Mouse (Mus musculus): Measurements from ENCODE around the gene Bcl11b.

The Bcl11b gene

DNA sequence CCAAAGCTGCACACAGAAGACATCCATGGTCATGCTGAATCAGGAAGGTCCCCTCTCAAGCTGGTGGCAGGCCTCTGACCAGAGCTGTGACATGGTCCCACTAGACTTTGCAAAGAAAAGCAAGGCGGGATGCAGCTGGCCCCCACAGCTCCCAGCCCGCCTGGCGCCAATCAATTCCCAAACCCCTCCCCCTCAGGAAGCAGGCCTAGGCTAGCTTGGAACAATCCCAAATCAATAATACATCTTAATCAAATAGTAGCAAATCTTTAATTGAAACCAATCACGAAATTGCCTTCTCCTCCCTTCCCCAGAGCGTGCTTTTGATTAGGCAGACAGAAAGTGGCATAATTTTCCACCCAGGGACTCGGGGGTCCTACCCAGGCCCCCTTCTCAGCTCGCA lies 113.1 kb downstream of the Bcl11b start:
- no peak for DNase-seq (ENCODE audit: low spot score)

DNA sequence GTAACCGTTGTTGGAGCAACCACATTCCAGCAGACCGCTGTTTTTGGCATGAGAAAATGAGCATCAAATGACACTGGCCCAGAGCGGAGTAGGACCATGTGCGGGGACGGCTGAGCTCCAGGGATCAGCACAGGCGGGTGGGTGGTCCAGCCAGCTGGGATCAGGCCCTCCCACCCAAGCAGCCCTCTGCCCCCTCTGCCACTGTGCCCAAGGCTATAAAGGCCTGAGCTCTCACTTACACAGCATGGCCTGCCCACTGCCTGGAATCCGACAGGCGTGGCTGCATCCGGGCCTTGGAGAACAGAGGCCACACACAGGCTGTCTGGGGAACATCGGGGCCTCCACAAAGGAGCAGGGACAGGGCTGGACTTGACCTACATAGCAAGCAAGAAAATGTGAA lies 113.6 kb downstream of the Bcl11b start:
- DNase-seq (ENCODE audit: low spot score): no peak

GRCm38 (mm10) chr12:107888646-107889045 lies 114.8 kb downstream of the Bcl11b start:
- DNase-seq (ENCODE audit: low spot score): no peak

GRCm38 (mm10) chr12:107888049-107888448 lies 115.4 kb downstream of the Bcl11b start:
- no peak for DNase-seq (ENCODE audit: low spot score)

- no peak for DNase-seq (ENCODE audit: low spot score)
These were observed 115.8 kb downstream of the Bcl11b start for GRCm38 (mm10) chr12:107887621-107888020.

- no peak for DNase-seq (ENCODE audit: low spot score)
These were observed 118.9 kb downstream of the Bcl11b start for GRCm38 (mm10) chr12:107884330-107885065.

DNA sequence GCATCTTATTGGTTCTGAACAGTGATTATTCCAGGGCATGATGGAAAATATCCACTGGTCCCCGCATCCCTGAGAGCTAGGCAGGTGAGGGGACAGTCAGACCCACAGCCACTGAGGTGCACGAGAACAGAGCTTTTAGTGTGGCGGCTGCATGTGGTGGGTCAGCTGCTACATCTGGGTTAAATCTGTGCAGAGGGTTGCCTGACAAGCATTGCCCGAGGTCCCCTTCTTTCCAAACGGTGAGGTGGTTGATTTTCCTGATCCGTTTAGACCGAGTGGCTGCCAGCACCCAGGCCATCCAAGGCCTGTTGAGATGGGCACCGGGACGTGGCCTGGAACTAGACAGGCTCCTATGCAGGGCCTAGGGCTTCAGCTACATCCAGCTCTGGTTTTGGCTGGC lies 121.7 kb downstream of the Bcl11b start:
- no peak for DNase-seq (ENCODE audit: low spot score)

- DNase-seq (ENCODE audit: low spot score): no peak
These were observed 122.7 kb downstream of the Bcl11b start for GRCm38 (mm10) chr12:107880748-107881147.

DNA sequence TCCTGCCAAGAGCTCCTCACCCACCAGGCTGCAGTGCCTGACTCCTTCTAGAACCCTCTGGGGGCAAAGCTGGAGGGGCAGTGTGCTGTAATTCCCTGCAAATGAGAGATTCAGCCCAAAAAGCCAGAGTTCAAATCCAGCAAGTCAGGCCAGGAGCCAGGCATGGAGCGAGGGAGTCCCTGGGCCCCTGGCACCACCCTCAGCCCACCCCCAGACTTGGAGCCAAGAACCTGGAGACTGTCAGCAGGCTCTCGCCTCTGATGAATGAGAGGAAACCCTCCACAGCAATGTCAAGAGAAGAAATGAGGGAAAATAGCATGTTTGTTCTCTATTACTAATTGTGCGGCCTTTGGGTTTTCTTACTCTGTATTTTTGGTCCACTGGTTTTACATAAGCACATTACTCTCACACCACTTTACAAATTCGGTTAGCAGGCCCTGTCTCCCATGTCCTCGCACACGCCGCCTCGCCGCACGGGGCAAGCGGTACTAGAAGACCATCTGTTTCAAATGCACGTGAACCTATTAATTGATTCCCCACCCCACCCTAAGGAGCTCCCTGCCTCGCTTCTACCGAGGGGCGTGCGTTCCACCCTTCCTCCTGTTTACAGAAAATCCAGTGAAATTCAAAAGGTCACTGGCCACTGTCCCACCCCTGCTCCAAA lies 124.2 kb downstream of the Bcl11b start:
- no peak for DNase-seq (ENCODE audit: low spot score)

DNA sequence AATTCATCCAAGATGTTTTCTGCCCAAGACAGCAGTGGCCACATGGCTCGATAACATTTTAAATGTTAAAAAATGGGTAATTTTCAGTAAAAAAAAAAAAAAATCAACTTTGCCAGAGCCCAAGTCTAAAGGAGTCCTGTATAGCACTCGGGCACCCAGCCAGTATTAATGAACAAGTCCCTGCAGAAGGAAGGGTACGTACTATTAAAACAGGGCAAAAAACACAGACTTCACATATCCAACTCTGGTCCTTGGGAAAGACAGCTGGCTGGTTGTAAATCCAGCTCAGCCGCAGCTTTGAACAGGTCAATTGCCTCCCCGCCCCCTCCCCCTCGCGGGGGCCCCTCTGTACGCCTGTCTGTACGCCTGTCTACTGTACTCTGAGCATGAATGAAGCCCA lies 127.2 kb downstream of the Bcl11b start:
- no peak for DNase-seq (ENCODE audit: low spot score)

DNA sequence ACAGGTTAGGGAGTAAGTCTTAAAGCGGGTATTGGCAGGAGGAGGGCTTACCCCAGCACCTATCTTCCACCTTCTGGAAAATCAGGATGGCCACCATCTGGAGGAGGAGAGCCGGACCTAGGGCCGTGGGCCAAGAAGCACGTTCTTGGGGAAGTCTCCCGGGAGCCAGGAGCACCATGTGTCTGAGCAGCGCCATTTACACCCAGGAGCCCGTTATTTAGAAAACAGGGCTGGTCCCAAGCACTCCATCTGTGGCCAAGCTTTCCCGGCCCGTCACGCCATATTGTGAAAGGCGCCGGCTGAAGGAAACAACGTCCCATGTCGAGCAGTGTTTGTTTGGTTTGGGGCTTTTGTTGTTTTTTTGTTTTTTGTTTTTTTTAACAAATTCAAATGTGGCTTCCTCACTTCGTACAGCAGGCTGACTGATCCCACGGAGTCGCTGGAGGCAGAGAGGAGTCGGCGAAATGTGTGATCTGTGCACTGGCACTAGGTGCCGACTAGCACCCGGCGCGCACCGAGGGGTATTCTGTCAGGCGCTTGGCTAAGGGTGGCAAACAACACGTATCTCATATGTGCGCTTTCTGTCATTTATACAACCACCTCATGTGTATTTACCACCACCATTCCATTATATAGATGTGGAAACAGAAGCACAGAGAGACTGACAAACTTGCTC lies 128.8 kb downstream of the Bcl11b start:
- no peak for DNase-seq (ENCODE audit: low spot score)

- no peak for DNase-seq (ENCODE audit: low spot score)
These were observed 133.8 kb downstream of the Bcl11b start for GRCm38 (mm10) chr12:107869526-107870050.

GRCm38 (mm10) chr12:107868291-107868690 lies 135.1 kb downstream of the Bcl11b start:
- DNase-seq (ENCODE audit: low spot score): no peak

Data from urinary bladder, postnatal 10 days (tissue).